Comparison of ENCODE assay signal across 8 mouse cellular contexts in genomic region chr8:126596097-126596634, GRCm38 (mm10). TPM values are rescaled to one million over a fixed set of nuclear protein-coding genes. Genes with fewer than 3 reads are reported as not detected.
DNase-seq lines count a peak whose midpoint lies in the region; ATAC-seq and TF ChIP-seq lines count a peak whose summit lies in the region.

No protein-coding gene starts in this region.

- H3K9ac ChIP-seq in forebrain, postnatal 0 days: peak overlapping the region; percentile 92; the same call in 1 of the 2 replicates
- peak overlapping the region; percentile 90 for H3K9ac ChIP-seq in lung, embryonic 16.5 days (ENCODE audit: low read length)

- 2% methylated on average over 12 of the region's 12 CpGs for WGBS in forebrain, postnatal 0 days
- 3% methylated on average over 12 of the region's 12 CpGs for WGBS in lung, embryonic 16.5 days

- peaks cover 6% of the 10 kb centered on the region for H3K36me3 ChIP-seq in E14TG2a.4 (ENCODE audit: insufficient read depth, low read length)
- peaks cover 2% of the 10 kb centered on the region; the same call in 1 of the 2 replicates for H3K36me3 ChIP-seq in forebrain, postnatal 0 days (ENCODE audit: insufficient read depth)
- H3K36me3 ChIP-seq in lung, embryonic 16.5 days (ENCODE audit: control insufficient read depth, insufficient read depth, low read length): peaks cover 4% of the 10 kb centered on the region; the same call in 1 of the 2 replicates

- peaks cover 7% of the 10 kb centered on the region; the same call in 1 of the 2 replicates for H3K27me3 ChIP-seq in E14TG2a.4 (ENCODE audit: insufficient read depth, low read length)
- no peaks in the 10 kb centered on the region for H3K27me3 ChIP-seq in forebrain, postnatal 0 days (ENCODE audit: insufficient read depth, low read length)
- H3K27me3 ChIP-seq in lung, embryonic 16.5 days (ENCODE audit: control insufficient read depth, insufficient read depth, low read depth, low read length): no peaks in the 10 kb centered on the region

- peaks cover 64% of the 10 kb centered on the region for H3K4me1 ChIP-seq in E14TG2a.4 (replicated peaks; ENCODE audit: low read depth, low read length)
- peaks cover 23% of the 10 kb centered on the region for H3K4me1 ChIP-seq in forebrain, postnatal 0 days (ENCODE audit: insufficient read depth)
- peaks cover 50% of the 10 kb centered on the region for H3K4me1 ChIP-seq in lung, embryonic 16.5 days (replicated peaks; ENCODE audit: control insufficient read depth, insufficient read depth, low read length)

- H3K4me2 ChIP-seq in forebrain, postnatal 0 days (ENCODE audit: low read depth): peak overlapping the region; percentile 99
- H3K4me2 ChIP-seq in lung, embryonic 16.5 days (ENCODE audit: low read depth, low read length): peak overlapping the region; percentile 80

- ATAC-seq in forebrain, postnatal 0 days: peak; percentile 32
- ATAC-seq in lung, embryonic 16.5 days (ENCODE audit: low read depth): peak; percentile 66

- H3K9me3 ChIP-seq in E14TG2a.4 (ENCODE audit: low read length): no peaks in the 10 kb centered on the region
- no peaks in the 10 kb centered on the region for H3K9me3 ChIP-seq in forebrain, postnatal 0 days (ENCODE audit: low read length)
- H3K9me3 ChIP-seq in lung, embryonic 16.5 days (ENCODE audit: control insufficient read depth, low read length): no peaks in the 10 kb centered on the region

- intact Hi-C loops in heart, postnatal 36 days (cut with DNase I): loop anchor here (2.0 kb wide), 1 partner anchor 19 kb away; no protein-coding TSS in a partner anchor

- TF ChIP-seq CTCF in E14TG2a.4 (conservative IDR thresholded peaks at IDR 0.05; ENCODE audit: low read length): no peak
- TF ChIP-seq CTCF in forebrain, postnatal 0 days (IDR thresholded peaks at IDR 0.05; ENCODE audit: low read depth): no peak

- H3K4me3 ChIP-seq in E14TG2a.4 (replicated peaks; ENCODE audit: low read length): peak overlapping the region; percentile 93
- H3K4me3 ChIP-seq in forebrain, postnatal 0 days (ENCODE audit: low read depth, low read length): peak overlapping the region; percentile 97
- peak overlapping the region; percentile 100 for H3K4me3 ChIP-seq in lung, embryonic 16.5 days (ENCODE audit: low read length)

- peak; percentile 30 for DNase-seq in c-Kit-positive CD71-positive TER-119-positive erythroid progenitor cells, embryonic 14.5 days (ENCODE audit: low spot score)
- DNase-seq in forebrain, postnatal 0 days: peak; percentile 89
- DNase-seq in heart, postnatal 36 days: peak; percentile 86 to 87
- peak; percentile 96 for DNase-seq in layer of hippocampus, adult 9-11 months
- peak; percentile 88 for DNase-seq in ovary, adult 18-20 months (ENCODE audit: low spot score)
- peak; percentile 52 to 55 for DNase-seq in thymus, postnatal 10 days (ENCODE audit: low spot score in 2 of 2)

- H3K27ac ChIP-seq in forebrain, postnatal 0 days (ENCODE audit: low read depth, low read length): peak overlapping the region; percentile 99
- H3K27ac ChIP-seq in lung, embryonic 16.5 days (ENCODE audit: low read length): peak overlapping the region; percentile 100

RNA-seq across cellular contexts. Expression of gene Irf2bp2, which starts 2.4 kb away (rescaled TPM):
- total RNA-seq in forebrain, postnatal 0 days (2014; rRNA removed): 62.3 and 88.6 TPM in 2 replicates
- polyA plus RNA-seq in forebrain, postnatal 0 days (2015; fragmentation: Nextera tagmentation; extraction: Ambion mirVana): 6.8 and 8.4 TPM in 2 replicates
- 10 to 100 TPM; 64.3 to 71.2 TPM for total RNA-seq in heart, postnatal 36 days (2021)
- 11.7 and 12.8 TPM in 2 replicates for polyA plus RNA-seq in lung, embryonic 16.5 days (2015; fragmentation: Nextera tagmentation; extraction: Ambion mirVana)

Comparison
In these comparisons a context has a peak if more than half of its experiments do, and no peak if none do; other contexts are left out.
1. Peak in every context shown above with its lines: DNase-seq, ATAC-seq, H3K4me3 ChIP-seq and H3K27ac ChIP-seq.
2. DNase-seq: peak in every context shown above with its lines; median percentile 96 in layer of hippocampus, adult 9-11 months; 89 in forebrain, postnatal 0 days; 88 in ovary, adult 18-20 months; 86 in heart, postnatal 36 days; 54 in thymus, postnatal 10 days; 30 in c-Kit-positive CD71-positive TER-119-positive erythroid progenitor cells, embryonic 14.5 days.